Mouse (Mus musculus) megakaryocyte-erythroid progenitor cell, adult 5-6 weeks (primary cell): ENCODE results near the gene Smap2. TPM values are rescaled to one million over a fixed set of nuclear protein-coding genes. Genes with fewer than 3 reads are reported as not detected.

Experiments used
- ATAC-seq: replicated peaks from 2 replicates; pipeline ENCODE4 v1.8.0; 2016; ENCODE audit warnings: mild to moderate bottlenecking, inconsistent platforms; ENCODE audit not compliant: severe bottlenecking, poor library complexity, low FRiP score, low TSS enrichment
- total RNA-seq, 2 experiments: library from RNA; stranded (forward) in 1 of 2; stranded (reverse) in 1 of 2; fragments of 200-1000, 215-1000 nt in 1 of 2; fragments of >200 nt in 1 of 2; fragmentation: Nextera tagmentation in 1 of 2; gene quantifications; 2 replicates each; pipeline ENCODE4 v1.2.3; 2014 to 2017

The Smap2 gene
- total RNA-seq, 2 experiments from 2014 or later = 87.3 to 157 TPM

DNA sequence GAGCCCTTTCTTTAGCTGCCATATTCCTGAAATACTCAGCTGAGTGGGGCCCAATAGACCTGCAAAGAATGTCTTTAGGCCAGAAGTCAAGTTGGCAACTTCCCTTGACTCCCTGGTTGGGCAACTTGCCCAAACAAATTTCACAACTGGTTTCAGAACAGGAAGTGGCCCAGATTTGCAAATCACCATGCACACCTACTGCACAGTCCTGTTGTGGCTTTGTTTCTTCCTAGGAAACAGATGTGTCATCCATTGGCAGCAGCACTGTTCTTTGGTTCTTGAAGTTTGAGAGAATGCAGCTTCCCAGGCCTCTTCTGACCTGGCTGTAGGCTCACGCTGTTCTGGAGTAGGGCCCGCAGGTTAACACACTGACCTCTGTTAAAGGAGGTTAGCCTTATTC lies 6.9 kb upstream of the Smap2 start:
- ATAC-seq = no peak

DNA sequence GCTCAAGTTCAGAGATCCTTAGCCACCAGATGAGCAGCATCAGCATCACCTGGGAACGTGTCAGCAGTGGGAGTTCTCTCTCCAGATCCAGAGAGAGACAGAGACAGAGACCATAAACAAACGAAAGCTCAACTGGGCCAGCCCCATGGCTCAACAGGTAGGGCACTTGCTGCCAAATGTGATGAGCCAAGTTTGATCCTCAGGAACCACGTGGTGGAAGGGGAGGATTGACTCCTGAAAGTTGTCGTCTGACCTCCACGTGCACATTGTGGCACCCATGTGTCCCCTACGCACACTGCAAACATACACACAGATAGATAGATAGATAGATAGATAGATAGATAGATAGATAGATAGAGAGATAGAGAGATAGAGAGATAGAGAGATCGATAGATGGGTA lies 6.4 kb upstream of the Smap2 start:
- ATAC-seq = no peak

DNA sequence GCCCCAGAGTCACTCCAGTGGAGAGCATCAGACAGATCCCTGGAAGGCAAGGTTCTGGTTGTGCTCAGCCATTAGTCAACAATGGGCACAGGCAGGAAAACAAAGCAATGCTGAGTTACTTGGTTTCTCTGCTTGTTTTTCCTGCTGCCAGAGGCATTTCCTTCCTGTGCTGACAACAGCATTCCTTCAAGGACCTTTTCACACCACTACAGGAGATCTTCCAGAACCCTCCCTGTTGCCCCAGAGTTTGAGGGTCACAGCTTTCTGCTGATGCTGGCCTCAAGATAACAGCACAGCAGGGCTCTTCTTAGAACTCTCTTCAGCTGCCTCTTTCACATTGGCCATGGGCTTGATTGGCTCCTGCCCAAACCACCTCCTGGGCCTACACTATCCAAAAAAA lies 4.9 kb upstream of the Smap2 start:
- no peak for ATAC-seq

DNA sequence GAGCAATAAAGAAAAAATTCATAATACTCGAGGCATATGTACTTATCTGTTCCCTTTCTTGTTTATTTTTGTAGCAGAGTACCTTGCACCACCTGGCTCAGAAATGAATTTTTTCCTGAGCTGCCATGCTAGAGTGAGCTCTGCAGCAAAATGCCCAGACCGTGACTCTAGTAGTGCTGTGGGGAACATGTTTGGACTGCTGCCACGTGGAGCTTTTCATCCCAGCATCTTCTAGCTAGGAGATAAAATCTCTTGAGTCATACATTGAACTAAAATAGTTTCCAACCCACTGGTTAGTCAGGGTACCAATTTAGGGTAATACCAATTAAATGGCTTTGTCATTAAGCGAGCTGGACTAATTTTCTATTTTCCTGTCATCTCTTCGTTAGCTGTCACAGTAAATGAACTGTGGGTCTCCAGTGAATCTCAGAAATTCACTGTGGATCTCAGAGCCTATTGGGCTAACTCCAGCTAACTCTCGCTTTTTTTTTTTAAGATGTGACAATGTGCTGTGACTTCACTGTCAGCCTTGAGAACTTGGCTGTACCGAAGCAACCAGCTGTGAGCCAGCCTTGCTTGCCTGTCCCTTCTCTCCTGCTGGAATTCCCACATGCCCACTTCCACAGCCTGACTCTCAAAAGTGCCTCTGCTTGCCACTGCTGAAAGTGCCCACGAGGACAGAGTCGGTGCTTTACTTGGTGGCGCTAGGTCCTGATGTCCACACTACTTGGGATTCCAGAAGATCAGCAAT lies 3.2 kb upstream of the Smap2 start:
- ATAC-seq = no peak

DNA sequence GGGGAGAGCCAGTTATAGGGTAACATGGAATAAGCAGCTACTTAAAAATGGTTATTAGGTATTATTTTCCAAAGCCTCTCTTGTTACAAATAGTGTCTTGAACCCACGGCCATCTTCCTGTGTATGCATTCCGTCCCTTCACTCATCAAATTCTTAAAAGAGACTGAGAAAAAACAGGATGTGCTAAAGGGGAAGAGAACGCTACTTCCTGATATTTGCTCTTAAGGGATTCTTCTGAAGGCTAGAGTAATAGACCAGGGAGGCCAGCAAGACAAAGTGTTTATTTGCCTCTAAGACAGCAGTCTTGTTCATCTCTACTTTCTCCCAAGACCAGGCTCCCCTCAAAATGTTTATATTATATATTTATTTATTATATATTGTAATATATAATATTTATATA lies 1.2 kb upstream of the Smap2 start:
- ATAC-seq = no peak

DNA sequence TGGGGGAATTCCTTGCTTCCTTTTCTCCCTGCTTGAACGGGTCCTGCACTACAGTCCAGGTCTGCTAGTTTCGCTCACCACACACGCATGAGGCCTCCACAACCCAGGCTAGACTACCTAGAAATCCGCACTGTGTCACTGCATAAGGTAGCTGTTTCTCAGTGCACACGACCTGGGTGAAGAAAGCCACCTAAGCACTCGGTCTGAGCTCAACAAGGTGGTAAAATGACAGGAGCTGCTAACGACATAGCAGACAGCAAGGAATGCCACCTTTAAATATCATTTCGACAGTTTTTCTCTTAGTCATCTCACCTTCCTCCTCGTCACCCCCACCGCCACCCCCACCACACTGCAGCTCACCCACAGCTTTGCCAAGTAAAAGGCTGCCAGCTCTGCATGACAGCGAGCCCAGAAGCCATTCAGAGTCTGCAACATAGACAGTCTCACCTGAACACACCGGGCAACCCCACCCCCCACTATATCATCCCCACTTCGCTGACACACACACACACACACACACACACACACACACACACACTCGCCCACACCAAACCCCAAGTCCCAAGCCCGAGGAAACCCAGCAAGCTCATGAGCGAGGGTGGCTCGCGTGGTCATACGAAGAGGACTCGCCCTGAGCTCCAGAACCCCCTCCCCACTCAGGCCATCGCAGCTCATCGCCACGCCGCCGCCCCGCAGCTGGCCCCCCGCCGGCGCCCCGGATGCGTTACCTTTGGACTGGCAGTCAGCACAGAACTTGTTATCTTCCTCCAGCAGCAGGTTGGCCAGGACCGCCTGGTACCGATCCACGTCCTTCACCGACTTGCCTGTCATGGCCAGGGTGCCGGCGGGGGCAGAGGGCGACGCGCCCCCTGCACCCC lies 787 bp downstream of the Smap2 start:
- ATAC-seq = peak; percentile 20; the same call in 1 of the 2 replicates

DNA sequence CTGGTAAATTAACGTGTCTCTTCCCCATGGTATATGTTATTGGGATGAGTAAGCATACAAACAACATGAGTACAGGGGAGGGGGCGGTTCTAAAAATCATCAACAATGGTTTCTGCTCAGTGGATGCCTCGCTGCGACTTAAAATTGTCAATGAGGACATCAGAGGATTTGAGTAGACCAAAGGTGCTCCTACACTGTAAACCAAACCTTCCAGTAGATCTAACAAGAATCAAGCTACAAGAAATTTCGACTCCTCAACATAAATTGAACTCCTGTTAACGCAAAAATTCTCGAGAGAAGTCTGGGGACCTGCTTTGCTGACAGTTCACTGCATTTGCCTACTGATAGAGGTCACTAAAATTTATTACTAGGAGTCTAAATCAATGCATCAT lies 1.8 kb downstream of the Smap2 start:
- ATAC-seq = no peak

DNA sequence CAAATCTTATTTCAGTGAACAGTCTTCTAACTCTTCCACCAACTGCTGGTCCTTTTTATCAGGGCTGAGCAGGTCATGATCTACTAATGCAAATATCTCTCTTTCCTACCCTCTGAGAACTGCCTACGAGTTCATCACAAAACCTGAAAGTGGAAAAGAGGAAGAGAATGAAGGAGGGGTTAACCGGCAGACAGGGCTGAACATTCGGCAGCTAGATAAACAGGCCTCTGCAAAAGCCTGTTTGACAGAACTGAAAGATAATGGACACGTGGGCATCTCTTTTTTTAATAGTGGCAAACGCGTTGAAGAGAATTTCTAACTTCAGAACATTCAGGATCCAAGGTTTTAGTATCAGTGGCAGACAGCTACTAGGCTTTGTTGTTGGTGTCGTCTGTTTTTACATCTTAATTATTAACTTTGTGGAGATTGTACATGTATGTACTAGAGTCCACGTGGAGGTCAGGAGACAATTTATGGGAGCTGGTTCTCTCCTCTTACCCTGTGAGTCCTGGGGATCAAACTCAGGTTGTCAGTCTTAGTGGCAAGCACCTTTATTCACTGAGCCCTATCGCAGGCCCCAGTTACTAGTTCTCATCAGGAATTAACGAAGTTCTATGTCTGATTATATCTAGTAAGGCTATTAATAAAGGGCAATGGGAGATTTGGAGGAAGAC lies 2.3 kb downstream of the Smap2 start:
- ATAC-seq = peak; percentile 73

DNA sequence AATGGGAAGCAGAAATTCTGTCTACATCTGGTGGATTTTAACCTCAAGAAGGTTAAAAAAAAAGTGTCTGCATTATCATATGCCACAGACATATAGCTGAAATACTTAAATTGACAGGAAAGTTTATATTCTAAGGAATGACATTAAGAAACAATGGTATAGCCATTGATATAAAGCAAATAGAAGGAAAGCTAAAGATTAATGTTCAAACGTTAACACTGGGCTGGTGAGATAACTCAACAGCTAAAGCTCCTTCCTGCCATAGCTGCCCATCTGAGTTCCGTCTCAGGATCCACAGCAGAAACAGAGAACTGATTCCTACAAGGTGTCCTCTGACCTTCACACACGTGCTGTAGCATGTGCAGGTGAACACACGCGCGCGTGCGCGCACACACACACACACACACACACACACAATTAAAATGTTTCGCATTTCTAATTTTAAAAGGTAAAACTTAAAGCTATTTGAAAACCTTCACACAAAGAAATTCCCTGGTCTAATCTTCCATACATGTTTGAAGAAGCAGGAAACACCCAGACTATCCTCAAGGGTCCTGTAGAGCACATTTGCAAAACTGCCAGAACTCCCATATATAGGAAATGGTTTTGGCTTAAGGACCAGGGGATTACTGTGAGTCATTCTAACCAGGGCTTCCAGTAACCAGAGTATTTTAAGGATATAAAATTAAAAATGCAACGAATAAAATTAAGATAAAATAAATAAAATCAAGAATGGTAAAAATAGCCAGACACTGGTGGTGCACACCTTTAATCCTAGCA lies 6.1 kb downstream of the Smap2 start:
- no peak; the same call in 1 of the 2 replicates for ATAC-seq

DNA sequence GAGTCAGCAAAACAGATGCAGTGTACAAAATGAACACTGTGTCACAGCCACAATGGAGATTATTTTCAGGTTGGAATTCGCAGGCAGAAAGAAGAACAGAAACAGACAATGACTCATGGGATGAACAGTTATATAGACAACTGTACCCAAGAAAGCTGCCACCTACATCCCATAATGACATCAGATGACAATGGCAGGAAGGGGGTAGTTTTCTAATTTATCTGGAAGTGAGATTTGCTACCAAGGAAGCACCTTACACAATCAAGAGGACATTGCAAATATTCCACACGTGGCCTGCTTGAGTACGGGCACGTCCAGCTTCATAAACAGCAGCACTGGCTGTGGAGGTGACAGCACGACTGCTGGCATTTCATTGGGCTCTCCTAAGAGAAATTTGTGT lies 7.9 kb downstream of the Smap2 start:
- no peak for ATAC-seq

DNA sequence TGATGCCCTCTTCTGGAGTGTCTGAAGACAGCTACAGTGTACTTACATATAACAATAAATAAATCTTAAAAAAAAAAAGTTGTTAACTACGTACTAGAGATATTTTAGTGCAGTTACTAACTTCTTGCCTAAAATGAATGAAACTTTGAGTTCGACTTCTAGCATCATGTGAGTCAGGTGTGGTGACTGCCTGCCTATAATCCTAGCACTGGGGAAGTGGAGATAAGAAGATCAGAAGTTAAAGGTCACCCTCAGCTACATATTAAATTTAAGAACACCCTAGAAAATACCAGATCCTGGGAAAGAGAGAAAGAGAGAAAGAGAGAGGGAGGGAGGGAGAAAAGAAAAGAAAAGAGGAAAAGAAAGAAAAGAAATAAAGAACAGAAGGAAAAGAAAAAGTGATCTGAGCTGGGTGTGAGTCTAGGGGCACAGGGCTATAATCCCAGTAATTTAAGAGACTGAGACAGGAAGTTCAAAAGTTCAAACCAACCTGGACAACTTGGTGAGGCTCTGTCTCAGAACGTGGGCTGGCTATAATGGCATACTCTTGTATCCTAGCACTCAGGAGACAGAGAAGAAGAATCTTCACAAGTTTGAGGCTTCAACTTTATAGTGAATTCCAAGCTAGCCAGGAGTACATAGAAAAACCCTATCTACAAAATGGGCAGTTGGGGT lies 8.8 kb downstream of the Smap2 start:
- ATAC-seq = no peak

DNA sequence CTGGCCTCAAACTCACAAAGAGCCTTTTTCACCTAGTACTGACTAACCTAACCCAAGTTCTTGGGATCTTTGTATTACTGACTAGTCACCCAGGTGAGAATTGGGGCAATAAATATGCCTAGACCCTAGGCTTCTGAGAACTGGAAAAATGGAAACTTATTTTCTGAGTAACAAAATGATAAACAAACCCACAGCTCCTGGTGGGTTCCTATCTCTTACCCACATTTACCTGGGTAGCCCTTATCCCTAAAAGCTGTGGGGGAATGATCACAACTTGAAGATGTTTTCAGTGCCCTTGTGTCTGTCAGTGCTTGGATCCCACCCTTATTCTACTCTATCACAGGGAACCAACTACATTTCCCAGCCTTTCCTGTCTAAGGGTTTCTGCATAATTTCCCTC lies 10.0 kb downstream of the Smap2 start:
- ATAC-seq = no peak

DNA sequence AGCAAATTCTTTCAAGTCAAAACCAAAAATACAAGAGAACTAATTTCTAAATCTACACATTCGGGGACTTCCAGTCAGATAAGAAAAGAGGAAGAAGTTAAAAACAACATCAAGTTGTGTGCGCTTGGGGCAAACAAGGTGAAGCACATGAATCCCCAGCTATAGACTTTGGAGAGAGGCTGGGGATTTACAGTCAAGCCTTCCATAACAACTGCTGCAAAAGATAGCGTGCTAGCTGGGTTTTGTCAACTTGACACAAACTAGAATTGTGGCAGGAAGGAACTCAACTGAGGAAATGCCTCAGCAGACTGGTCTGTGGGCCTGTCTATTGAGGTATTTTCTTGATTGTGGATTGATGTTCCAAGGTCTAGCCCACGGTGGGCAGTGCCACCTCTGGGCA lies 12.4 kb downstream of the Smap2 start:
- peak; percentile 62 for ATAC-seq

DNA sequence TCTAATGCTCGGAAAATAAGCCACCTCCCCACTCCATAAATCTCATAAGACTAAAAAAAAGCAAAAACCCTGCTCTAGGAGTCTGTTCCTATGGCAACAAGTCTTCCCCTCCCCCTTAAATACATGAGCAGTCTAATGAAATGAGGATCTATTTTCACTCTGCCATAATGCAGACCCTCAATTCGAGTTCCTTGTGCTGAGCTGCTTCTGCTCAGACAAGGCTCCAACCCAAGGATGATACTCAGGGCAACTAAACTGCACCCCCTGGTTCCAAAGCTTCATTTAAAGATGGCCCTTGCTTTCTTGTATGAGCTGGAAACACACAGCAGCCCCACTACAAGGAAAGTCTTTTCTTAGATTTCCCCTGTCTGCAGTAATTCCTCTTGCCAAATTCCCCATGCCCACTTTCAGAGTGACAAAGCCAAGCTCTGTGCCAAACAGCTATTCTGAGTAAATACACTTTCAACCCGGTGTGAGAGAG lies 13.4 kb downstream of the Smap2 start:
- no peak for ATAC-seq

DNA sequence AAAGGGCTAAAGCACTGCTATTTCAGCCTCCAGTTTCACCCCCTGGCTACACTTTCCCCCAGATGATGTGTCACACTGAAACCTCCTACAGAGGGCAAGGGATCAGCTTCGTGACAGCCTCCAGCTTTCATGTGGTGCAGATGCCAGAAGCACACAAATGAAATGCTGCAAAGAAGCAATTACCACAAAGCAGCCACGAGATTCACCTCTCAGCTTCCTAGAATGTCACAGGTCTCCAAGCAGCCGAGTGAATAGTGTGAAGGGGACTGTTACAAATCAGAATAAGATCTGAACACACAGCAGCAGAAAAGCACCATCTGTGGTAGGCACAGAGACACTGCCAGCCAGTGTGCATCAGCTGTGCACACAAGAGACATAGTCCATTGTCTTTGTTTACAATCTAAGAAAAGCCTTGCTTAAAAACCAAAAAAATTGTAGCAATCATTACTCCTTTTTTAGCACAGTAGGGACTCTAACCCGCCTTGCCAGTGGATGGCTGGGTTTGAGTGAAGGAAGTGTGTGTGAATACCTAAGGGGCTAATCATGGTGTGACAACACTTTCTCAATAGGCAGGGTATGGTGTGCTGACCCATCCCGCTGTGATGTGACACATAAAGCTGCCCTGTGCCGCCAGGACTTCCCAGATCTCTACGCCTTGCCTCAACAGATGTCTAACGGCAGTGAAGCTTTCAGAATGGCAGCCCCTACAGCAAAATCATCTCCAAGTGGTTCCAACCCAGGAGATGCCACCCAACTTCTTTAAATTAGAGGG lies 14.5 kb downstream of the Smap2 start:
- ATAC-seq = no peak

DNA sequence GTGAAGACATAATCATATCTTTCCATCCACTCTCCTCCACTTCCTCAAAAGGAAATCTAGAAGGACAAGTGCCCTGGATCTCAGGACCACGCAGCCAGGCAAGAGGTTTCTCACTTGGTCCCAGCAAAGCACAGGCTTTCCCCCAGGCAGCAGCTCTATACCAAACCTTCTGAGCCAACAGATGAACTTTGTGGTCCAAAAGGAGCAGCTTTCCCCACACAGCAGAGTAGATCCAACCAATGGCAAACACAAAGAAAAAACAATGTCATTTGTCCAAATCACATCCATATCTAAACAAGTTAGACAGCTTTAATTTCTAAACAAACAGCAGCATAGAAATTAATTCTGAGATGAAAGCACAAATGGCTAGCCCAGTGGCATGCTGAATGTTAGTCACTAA lies 15.4 kb downstream of the Smap2 start:
- ATAC-seq = no peak

DNA sequence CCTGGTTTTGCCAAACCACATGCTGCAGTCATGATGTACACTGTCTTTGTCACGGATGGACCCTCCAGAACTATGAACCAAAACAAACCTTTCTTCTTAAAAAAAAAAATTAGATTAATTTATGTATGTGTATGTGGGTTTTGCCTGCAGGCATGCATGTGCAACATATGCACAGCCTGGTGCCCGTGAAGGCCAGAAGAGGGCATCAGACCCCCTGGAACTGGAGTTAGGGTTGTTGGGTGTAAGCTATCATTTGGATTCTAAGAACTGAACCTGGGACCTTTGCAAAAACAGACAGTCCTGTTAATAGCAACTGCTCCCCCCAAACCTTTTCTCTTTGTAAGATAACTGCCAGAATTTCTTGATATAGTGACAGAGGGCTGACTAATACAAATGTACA lies 16.0 kb downstream of the Smap2 start:
- ATAC-seq = no peak

DNA sequence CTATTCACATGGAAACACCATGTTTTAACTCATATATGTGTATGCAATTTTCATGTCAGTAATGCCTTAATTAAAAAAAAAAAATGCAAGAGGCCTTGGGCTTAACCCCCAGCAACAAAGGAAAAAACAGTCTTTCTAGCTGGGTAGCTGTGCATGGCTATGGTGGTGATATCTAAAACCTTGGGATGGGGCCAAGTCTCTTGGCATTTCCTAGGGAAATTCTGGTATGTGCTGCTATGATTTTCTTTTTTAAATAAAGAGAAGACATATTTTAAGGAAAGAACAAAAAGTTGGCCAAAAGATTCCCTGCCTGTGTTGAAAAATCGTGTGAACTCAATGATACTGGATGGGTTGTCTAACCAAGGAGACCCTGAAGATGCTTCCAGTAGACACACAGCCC lies 21.1 kb downstream of the Smap2 start:
- ATAC-seq = no peak
